Mouse (Mus musculus): ENCODE data around the gene Uqcr10.

The Uqcr10 gene

DNA sequence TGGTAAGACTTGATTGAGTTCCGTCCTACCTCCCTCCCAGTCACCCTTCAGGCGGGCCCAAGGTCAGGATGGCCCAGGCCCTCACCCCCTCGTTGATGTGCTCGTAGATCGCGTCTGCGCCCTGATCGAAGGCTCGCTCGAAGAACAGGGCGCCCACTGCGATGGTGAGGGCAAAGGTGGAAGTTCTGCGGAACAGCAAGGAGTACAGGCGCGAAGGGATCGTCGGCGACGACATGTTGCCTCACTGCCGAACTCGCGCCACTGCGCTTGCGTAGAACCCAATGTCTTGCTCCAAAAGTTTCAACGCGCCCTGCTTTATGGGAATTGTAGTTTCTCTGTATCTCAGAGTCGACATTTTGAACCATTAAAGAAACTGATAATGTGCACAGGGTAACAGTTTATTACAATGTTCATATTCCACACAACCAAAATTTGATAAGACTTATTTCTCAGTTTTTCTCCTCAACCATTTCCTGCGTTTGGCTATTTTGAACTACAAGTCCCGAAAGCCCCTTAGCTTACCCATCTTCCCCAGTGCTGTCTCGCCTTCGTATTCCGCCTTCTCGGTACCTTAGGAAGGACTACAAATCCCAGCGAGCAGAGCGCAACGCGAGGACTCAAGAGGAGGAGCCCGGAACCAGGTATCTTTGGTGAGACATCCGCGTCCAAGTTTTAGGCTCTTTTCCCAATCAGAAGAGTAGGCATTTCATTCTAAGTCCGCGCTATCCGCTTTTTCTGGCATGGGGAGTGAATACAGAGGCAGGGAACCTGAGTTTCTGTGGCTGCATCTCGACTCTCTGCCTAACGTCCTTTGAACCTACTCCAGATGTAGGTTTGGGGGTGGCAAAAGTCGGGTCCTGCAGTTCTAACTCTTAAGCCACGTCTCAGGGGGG lies at the start of gene Uqcr10, which contains the start of gene Zmat5:
Gene Uqcr10 (minus strand): TSS at position 271 of the 893 bp plus-strand sequence.
Gene Zmat5 (plus strand): TSS at position 607 of the 893 bp plus-strand sequence.
- peak; percentile 91 for DNase-seq (ENCODE audit: low spot score)

DNA sequence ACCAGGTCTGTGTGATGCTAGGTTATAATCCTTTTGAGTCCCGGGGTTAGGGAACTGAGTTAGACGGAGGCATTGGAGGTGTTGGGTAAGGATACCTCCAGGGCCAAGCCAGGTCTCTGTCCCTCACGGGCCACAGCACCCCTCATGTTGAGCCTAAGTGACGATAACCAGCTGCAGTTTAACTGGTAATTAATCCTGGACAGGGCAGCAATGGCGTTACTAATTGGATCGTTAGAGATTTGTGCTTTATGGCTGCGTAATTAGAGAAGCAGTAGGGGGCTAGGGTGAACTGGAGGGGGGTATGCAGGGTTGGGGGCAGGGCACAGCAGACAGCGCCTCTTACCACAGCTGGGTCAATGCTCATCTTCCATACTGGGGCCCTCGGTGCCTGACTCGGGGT lies 48.7 kb upstream of the Uqcr10 start:
- DNase-seq (ENCODE audit: low spot score) = no peak

DNA sequence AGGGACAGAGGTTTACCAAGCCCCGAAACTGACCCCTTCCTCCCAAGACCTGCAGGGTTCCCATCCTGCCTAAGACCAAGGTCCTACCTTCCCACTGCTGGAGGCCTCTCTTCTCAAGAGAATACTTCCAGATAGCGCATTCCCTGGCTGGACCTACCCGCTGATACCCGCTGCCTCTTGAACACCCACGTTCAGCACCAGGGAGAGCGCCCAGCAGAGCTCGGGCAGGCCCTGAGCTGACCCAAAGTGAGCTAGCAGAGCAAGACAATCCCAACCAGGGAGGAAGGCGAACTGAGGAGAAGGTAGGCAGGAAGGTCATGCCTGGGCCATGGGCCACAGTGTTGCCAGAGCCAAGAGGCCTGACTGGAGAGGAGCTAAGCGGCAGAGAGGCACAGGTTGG lies 46.1 kb upstream of the Uqcr10 start:
- peak; percentile 76 for DNase-seq (ENCODE audit: low spot score)

DNA sequence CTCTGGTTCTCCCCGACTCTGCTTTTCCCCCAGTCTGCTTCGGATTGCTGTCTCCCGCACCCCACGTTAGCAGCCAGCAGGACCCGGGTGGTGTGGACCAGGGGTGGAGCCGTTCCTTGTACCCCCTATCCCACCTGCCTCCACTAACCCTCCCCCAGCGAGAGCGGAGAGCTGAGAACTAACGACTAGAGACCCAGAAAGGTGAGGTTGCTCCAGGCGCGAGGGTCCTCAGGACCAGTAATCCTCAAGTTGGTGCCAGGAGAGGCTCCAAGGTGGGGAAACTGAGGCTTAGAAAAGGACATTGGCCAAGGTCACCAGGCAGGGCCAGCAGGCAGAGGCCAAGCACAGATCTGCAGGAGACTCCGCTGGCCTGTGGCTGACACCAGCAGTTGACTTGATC lies 43.1 kb upstream of the Uqcr10 start:
- DNase-seq (ENCODE audit: low spot score) = no peak

DNA sequence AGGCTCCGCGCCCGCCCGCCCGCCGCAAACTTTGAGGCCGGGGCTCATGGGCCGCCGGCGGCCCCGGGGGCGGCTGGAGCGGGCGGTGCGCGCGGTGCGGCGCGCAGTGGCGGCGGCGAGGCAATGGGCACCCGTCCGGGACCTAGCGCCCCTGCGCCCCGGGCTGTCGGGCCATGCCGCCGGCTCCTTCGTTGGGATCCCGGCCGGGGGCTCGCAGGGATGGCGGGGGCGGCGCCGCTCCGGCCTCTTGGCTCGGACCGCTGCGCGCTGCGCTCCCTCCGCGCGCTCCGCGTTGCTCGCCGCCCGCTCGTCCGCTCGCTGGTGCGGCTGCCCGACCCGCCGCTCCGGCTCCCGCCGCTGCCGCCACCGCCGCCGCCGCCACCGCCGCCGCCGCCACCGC lies 42.6 kb upstream of the Uqcr10 start, which contains the start of gene Cabp7:
Gene Cabp7 (minus strand): TSS at position 46 of the 400 bp plus-strand sequence.
- DNase-seq (ENCODE audit: low spot score) = no peak

DNA sequence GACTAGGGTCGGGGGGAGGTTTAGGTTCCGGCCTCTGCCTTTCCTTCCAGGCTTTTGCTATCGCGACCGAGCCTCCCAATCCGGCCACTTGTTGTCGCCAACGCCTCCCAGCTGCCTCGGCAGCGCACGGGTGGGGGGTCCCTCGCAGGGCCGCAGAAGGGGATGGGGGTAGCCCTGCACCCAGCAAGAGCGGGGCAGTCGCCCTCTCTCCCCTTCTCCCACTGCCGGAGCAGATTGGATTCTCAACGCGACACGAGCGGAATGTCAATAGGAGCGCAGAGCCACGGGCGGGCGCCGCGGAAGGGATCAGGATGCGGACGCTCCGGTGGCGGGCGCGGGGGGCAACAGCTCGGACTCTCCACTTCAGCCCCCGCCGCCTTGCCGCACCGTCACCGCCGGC lies 41.8 kb upstream of the Uqcr10 start:
- no peak for DNase-seq (ENCODE audit: low spot score)

DNA sequence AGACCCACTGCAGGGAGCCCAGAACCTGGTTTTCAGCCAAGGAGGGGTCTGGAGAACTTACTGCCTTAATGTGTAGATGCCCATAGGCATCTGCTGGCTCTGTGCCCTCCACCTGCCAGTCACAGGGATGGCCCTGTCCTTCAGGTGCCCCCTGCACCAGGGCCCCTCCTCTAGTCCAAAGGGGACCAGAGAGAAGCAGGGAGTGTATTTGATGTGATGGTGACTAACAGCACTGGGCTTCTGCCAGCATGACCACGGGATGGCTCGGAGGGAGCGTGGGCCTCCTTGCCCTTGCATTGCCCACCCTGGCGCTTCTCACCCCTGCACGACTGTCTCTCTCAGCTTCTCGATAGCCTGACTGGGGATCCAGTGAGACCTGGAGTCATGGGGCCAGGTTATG lies 40.5 kb upstream of the Uqcr10 start:
- DNase-seq (ENCODE audit: low spot score) = no peak

DNA sequence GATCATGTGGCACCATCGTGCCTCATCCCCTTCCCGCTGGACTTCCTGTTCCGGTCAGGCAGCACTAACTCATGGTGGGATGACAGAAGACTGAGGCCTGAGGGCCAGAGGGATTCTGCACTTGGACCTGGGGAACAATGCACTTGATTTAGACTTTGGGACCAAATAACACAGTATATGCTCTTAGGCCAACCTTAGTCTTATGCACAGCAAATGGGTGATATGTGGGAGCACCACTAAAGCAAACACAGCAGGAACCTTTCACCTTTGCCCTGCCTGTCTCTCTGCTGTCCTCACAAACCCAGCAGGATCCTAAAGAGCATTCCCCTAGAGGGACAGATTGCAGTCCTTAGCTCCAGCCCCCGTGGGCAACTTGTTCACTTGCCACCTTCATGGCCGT lies 36.6 kb upstream of the Uqcr10 start:
- no peak for DNase-seq (ENCODE audit: low spot score)

DNA sequence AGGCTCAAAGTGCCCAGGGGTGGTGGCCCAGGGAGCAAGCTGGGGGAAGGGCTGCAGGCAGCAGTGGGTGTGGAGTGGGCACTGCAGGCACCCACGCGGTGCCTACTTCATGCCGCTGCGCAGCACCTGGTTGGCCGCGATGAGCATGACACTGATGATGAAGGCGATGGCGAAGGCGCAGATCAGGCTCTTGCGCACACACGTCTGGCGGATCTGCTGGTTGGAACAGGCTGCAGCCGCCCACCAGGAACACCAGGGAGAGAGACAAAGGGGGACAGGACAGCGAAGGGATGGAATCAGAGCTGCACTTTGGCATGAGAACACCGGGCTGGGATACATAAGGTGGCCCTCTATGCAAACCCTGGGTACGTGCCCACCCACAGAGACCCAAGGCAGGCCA lies 34.6 kb upstream of the Uqcr10 start:
- no peak for DNase-seq (ENCODE audit: low spot score)

DNA sequence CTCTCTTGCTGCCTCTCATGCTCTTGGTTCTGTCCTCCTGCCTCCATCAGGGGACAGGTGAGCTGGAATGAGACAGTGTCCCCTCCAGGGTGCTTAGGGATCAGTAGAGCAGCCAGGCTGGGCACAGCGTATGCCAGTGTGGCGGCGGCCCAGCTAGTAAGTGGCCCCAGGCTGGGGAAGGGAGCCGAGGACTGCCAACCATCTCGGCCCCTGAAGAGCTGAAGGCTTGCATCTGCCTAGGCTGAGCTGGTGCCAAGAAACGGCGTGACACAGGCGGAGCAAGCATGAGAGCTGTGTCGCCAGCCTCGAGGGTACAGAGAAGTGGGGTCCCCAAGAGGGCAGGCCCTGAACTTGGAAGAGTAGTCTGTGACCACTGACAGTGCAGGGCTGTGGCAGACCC lies 33.5 kb upstream of the Uqcr10 start:
- DNase-seq (ENCODE audit: low spot score) = no peak

DNA sequence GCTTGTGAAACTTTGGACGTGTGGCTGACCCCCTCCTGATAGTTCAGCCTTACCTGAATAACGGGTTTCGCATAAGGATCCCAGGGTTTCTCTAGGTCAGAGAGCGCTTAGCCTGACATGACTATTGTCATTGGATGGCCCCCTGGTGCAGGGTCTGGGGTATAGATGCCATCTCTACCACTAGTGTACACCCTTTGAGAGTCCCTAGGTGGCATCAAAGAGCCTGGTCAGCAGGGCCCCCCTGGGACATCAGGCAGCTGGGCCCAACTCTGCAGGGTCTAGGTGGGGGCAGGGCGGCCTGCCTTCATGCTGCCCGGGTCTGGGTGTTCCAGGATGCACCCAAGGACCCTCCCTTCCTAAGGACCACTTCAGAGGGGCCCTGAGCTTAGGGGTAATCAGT lies 32.2 kb upstream of the Uqcr10 start:
- DNase-seq (ENCODE audit: low spot score) = no peak

DNA sequence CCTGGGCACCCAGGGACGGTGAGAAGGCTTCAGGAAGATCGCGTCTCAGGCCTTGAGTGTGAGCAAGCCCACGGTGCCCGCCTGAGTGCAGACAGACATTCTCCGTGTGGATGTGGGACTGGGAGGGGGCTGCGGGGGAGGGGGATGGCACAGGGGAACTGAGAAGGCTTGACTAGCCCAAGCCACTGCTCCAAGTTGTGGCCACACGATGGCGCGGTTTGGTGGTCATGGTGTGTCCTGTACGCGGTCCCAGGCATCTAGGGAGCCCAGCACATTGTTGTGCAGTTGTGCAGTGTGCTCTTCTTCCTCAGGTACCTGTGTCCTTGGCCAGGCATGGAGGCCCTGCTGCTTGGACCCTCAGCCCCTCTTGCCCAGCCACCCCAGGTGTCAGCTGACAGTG lies 30.0 kb upstream of the Uqcr10 start:
- DNase-seq (ENCODE audit: low spot score) = no peak

DNA sequence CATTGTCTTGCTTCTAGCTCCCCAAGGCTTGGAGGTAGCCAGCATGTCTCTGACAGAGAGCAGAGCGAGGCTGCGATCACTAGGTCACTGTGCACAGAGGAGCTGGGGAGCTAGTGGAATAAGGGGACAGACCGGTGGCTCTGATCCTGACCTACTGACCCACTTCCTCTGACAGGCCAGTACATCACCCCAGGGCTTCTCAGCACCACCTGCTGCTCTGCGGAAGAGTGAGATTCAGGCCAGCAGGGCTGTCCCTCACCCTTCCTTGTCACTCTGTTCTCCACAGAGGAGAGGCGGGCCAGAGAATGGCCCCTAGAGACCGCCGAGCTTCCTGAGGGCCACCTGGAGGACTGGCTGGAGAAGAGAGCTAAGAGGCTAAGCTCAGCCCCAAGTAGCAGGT lies 27.6 kb upstream of the Uqcr10 start:
- no peak for DNase-seq (ENCODE audit: low spot score)

DNA sequence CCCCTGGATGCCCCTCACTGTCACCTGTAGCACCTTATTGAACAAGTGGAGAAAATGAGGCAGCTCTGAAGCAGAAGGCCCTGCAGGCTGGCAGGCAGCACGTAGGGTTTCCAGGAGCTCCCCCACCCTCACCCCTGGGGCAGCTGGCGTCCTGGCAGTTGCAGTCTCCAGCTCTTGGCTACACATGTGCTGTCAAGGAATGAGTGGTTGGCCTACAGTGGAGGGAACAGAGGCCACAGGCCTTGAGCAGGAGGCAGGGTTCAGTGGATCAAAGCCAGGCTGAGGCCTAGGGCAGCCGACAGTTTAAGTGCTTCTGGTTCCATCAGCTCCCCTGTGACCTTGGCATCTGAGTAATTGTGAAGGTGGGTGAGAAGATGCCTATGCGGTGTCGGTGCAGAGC lies 26.8 kb upstream of the Uqcr10 start:
- no peak for DNase-seq (ENCODE audit: low spot score)

DNA sequence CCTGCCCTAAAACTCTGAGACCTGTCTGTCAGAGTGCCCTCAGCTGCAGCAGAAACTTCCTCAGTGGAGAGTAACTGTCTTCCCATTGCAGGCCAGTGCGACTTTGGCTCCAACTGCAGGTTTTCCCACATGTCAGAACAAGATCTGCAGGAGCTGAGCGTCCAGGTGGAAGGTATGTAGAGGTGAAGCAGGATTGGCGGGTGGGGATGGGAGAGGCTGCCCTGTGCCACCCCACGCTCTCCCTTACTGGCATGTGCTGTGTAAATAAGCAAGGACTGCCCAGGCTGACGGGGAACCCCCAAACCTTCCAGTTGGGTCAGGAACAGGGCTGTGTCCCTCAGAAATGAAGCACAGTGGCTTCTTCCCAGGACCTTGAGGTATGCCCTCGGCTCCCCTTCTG lies 26.0 kb upstream of the Uqcr10 start:
- no peak for DNase-seq (ENCODE audit: low spot score)

DNA sequence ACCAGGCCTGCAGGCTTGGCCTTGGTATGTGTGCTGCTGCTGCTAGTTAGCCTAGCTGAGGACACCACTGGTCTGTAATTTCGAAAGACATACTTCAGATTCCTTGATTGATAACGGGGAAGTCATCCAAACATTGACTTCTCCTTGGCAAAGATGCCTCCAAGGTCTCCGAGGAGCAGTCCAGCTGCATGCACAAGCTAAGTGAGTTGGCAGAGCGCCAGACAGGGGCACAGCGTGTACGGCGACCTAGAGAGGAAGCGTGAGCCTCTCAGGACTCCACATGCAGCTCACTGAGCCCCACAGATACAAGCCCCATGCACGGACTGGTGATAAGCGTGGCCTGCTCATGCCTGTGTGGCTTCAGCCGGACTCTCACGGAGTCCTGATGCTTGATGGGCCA lies 25.5 kb upstream of the Uqcr10 start:
- peak; percentile 65 for DNase-seq (ENCODE audit: low spot score)

DNA sequence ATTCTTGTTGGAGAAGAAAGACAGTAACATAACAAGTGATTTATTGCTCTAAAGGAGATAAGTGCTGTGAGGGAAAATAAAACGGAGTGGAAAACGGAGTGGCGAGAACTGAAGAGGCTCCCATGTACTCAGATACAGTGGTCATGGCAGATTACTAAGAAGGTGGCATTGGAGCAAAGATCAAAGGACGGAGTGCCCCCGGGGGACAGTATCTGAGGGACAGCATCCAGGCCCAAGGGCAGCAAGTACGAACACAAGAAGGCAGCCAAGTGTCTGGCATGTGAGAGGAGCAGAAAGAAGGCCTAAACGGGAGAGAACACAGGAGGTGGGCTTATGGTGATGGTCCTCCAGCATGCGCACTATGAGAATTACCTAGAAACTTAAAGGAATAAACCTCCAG lies 17.6 kb upstream of the Uqcr10 start:
- DNase-seq (ENCODE audit: low spot score) = no peak

DNA sequence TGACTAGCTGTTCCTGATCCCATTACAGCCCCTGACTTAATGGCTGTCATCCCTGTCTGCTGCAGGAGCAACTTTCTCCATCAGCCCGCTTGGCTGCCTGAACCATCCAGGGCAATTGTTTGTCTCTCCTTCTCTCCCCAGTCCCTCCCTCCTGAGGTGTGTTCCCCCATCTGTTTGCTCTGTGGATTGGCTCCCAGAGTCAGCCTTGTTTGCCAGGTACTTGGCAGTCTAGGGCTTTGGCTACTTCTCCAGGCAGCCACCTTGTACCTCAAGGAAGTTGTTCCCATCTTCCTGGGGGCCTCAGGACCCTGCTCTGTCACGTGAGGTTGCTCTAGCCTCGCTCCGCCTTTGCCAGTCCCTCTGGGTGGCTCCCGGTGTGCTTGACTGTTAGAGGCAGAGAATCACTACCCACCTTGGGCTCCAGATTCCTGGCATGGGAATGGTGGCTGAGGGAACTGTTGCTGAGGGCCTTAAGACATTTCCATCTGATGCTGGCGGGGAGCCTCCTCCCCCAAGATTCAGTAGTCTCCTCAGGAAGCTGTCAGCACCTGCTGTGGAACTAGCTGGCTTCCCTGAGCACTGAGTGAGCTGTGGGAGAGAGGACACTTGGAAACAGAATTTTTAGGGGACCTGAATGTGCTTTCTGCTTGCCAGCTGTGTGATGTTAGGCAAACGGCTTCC lies 16.9 kb upstream of the Uqcr10 start:
- DNase-seq (ENCODE audit: low spot score) = no peak

DNA sequence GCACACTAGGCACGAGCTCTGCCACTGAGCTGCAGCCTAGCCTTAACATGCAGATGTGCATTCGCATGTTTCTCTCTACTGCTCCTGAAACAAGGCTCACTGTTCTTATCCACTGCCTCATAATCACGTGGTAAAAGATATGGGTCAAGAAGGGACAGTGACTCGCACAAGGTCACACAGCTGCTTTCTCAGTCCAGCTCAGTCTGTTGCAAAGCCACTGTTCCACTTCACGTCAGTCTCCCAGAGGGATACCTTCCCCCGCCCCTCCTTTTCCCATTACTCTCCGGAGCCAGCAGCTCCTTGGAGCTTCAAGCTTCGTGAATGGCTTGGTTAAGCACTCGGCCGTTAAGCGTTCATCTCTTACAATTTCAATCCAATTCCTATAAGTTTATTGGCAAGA lies 16.3 kb upstream of the Uqcr10 start:
- no peak for DNase-seq (ENCODE audit: low spot score)

DNA sequence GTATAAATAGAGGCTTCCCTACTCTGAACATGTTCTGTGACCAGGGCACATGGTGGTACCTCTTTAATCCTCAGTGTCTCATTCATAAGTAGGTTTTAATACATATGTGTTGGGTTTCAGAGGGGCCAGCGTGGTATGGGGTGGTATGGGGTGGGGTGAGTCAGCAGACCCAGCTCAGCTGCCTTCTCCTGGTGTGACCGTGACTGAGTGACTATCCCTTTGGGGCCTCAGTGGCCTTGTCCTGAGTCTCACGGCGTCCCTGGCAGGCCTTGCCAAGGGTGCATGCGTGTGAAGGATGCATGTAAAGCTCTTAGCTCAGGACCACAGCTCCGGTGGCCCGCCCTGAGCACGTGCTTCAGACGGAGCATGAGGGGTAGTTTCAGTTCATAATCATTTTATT lies 15.8 kb upstream of the Uqcr10 start:
- no peak for DNase-seq (ENCODE audit: low spot score)

DNA sequence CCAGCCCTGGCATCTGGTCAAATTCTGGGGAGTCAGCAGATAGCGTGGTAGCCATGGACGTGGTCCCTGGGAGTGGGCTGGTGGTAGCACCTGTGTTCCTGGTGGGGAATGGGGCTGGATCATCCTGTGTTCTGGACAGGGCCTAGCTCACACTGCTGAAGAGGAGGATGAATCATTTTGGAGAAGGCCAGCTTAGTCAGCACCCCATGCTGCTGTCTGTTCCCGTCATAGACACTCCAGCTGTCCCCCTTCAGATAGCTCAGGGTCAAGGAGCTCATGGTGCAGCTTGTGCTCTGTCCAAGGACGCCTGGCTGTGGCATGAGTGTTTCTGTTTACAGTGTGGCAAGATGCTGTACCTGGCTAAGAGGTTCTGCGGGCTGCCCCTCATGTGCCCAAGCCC lies 14.4 kb upstream of the Uqcr10 start:
- no peak for DNase-seq (ENCODE audit: low spot score)

DNA sequence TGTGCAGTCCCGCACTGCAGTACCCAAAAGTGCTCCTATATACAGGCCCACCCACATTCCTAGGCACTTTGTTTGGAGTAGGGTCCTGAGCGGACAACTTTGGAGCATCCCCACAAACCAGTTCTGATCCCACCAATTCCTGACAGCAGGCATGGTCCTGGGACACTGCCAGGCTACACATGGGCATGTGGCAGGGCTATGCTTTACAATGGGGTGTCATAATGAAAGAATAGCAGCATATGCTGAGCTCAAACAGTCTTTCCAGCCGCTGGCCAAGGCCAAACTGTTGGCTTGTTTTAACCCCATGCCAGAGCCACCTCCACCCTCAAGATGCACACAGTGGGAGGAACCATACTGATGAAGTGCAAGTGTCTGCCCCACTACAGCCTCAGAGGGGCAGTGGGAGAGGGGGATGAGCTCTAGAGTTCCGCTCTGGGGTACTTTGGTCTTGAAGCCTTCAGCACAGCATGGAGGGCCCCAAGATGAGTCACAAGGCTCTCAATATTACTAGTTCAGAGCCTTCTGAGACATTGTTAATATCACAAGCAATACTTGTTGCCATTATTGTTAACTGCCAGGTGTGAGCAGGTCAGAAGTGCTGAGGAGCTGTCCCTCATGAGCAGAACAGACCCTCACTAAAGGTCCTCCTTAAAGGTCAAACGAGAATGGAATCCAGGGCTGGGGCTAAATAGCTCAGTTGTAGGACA lies 12.5 kb upstream of the Uqcr10 start:
- no peak for DNase-seq (ENCODE audit: low spot score)

DNA sequence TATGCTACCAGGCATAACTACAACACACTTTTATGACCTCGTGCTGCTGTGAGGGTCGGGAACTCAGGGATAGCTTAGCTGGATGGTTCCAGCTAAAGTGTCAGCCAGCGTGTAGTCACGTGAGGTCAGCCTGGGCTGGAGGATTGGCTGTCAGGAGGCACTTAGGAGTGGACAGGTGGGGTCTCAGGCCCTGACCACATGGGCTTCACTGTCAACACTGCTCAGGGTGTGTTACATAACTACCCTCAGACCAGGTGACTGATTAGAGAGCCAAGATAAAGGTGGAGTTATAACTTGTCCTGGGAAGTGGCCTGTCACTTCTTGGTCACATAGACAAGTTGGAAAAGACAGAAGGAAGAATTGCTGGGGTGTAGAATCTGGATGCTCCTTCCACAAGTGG lies 11.5 kb upstream of the Uqcr10 start:
- DNase-seq (ENCODE audit: low spot score) = no peak
